8 mouse cellular contexts compared by ENCODE assay signal in the genomic region with DNA sequence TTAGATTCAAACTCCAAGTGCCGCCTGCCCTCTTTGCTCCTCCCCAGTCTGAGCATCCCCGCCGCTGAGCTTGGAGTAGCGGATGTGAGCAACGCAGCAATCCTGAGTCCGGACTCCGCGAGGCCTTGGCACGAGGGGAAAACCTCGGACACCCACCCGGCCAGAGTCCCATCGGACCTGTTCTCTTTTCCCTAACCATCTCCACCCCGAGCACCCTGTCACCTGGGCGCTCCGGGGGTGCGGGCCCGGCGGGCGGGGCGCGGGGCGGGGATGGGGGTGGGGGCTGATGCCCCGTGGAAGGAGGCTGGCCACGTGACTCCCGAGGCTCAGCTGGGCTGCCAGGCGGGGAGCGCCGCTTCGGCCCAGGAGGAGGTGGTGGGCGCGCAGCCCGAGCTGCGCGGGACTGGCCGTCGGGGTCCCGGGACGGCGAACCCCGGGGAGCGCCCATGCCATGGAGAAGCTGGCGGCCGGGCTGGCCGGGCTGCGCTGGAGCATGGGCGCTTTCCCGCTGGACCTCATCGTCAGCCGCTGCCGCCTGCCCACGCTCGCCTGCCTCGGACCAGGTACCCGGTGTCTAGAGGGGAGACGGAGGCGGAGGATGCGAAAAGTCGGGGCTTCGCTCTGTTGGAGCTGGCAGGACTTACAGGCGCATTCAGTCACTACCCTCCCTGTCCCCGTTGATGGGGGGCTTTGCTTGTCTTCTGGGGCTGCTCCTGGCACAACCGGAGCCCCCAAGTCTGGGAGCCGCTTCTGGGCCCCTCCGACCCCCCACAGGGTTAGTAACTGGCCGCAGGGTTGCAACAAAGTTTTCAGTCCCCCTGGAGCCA. TPM values are rescaled to one million over a fixed set of nuclear protein-coding genes. Genes with fewer than 3 reads are reported as not detected.
A peak's percentile ranks its signal among the peaks of the same experiment; 100 is the strongest.
DNase-seq lines count a peak whose midpoint lies in the region; ATAC-seq and TF ChIP-seq lines count a peak whose summit lies in the region.

A gene (plus strand): TSS at position 321 of the 827 bp plus-strand sequence.

- no peak within 1 kb of the TSS for H3K27ac ChIP-seq in heart, embryonic 11.5 days (ENCODE audit: low read depth, low read length)
- no peak within 1 kb of the TSS for H3K27ac ChIP-seq in CH12.LX (ENCODE audit: insufficient read depth, low read depth)
- no peak within 1 kb of the TSS for H3K27ac ChIP-seq in embryonic facial prominence, embryonic 11.5 days (replicated peaks; ENCODE audit: low read depth, low read length)
- no peak within 1 kb of the TSS for H3K27ac ChIP-seq in intestine, embryonic 14.5 days (ENCODE audit: low read depth)
- no peak within 1 kb of the TSS for H3K27ac ChIP-seq in lung, postnatal 0 days (ENCODE audit: low read length)
- H3K27ac ChIP-seq in stomach, postnatal 0 days (replicated peaks) = no peak within 1 kb of the TSS

- H3K79me2 ChIP-seq in CH12.LX (replicated peaks; ENCODE audit: control insufficient read depth, extremely low read depth, insufficient read depth, poor library complexity, severe bottlenecking) = no peaks in the 10 kb centered on the region

- no peak for TF ChIP-seq POLR2A in CH12.LX (IDR thresholded peaks at IDR 0.05; ENCODE audit: low read depth, low read length)

- no peaks in the 10 kb centered on the region for H3K36me3 ChIP-seq in heart, embryonic 11.5 days (ENCODE audit: control insufficient read depth, insufficient read depth, low read length)
- H3K36me3 ChIP-seq in CH12.LX (replicated peaks in 1 of 2; ENCODE audit: control insufficient read depth in 1 of 2, insufficient read depth in 1 of 2, low read length in 1 of 2) = peaks cover 0 to under 1% of the 10 kb centered on the region in 2 experiments
- H3K36me3 ChIP-seq in embryonic facial prominence, embryonic 11.5 days (replicated peaks; ENCODE audit: control insufficient read depth, insufficient read depth, low read depth, low read length) = no peaks in the 10 kb centered on the region
- H3K36me3 ChIP-seq in intestine, embryonic 14.5 days (ENCODE audit: control insufficient read depth, insufficient read depth, low read length) = no peaks in the 10 kb centered on the region
- no peaks in the 10 kb centered on the region for H3K36me3 ChIP-seq in lung, postnatal 0 days (ENCODE audit: insufficient read depth, low read length)
- no peaks in the 10 kb centered on the region for H3K36me3 ChIP-seq in stomach, postnatal 0 days (ENCODE audit: control insufficient read depth, insufficient read depth, low read length)

- H3K4me2 ChIP-seq in heart, embryonic 11.5 days = peak within 1 kb of the TSS; percentile 85
- peak within 1 kb of the TSS; percentile 69 for H3K4me2 ChIP-seq in CH12.LX (ENCODE audit: insufficient read depth, low read depth, poor library complexity, severe bottlenecking)
- H3K4me2 ChIP-seq in embryonic facial prominence, embryonic 11.5 days (ENCODE audit: low read depth, low read length) = peak within 1 kb of the TSS; percentile 98
- peak within 1 kb of the TSS; percentile 93 for H3K4me2 ChIP-seq in intestine, embryonic 14.5 days (ENCODE audit: low read length)
- peak within 1 kb of the TSS; percentile 64 for H3K4me2 ChIP-seq in lung, postnatal 0 days (replicated peaks; ENCODE audit: low read depth, low read length)
- peak within 1 kb of the TSS; percentile 77 for H3K4me2 ChIP-seq in stomach, postnatal 0 days (replicated peaks; ENCODE audit: low read depth)

- no peak for TF ChIP-seq EP300 in CH12.LX (IDR thresholded peaks at IDR 0.05; ENCODE audit: low read length)
- TF ChIP-seq EP300 in lung, postnatal 0 days (IDR thresholded peaks at IDR 0.05) = no peak
- TF ChIP-seq EP300 in stomach, postnatal 0 days (optimal IDR thresholded peaks at IDR 0.05) = no peak

- dilution Hi-C loops in CH12.LX (cut with MboI; ENCODE audit: extremely low pct_ligation_motif_present, extremely low pct_unique_long_range_greater_than_20kb, low sequenced_read_pairs) = no loop called here

- 1% methylated on average over 65 of the region's 65 CpGs for WGBS in heart, embryonic 11.5 days (ENCODE audit: insufficient replicate concordance)
- under 1% methylated on average over 54 of the region's 65 CpGs for whole genome bisulfite sequencing in embryonic facial prominence, embryonic 11.5 days
- WGBS in intestine, embryonic 14.5 days = 1% methylated on average over 65 of the region's 65 CpGs
- WGBS in lung, postnatal 0 days = 1% methylated on average over 55 of the region's 65 CpGs
- 1% methylated on average over 48 of the region's 65 CpGs for WGBS in stomach, postnatal 0 days

- TF ChIP-seq CTCF in CH12.LX (conservative IDR thresholded peaks at IDR 0.05 in 1 of 2, IDR thresholded peaks at IDR 0.05 in 1 of 2; ENCODE audit: low read depth in 2 of 2, low read length in 2 of 2) = no peak
- no peak for TF ChIP-seq CTCF in lung, postnatal 0 days (IDR thresholded peaks at IDR 0.05)
- no peak for TF ChIP-seq CTCF in stomach, postnatal 0 days (IDR thresholded peaks at IDR 0.05; ENCODE audit: low read depth)

- H3K4me3 ChIP-seq in heart, embryonic 11.5 days (ENCODE audit: low read depth, low read length) = peak within 1 kb of the TSS; percentile 54
- H3K4me3 ChIP-seq in CH12.LX (replicated peaks in 1 of 3; ENCODE audit: low read depth in 2 of 3, low read length in 2 of 3, poor library complexity in 1 of 3) = peak within 1 kb of the TSS in 1 of 3 experiments; percentile 50
- peak within 1 kb of the TSS; percentile 50 for H3K4me3 ChIP-seq in embryonic facial prominence, embryonic 11.5 days (ENCODE audit: low read depth, low read length)
- peak within 1 kb of the TSS; percentile 47 for H3K4me3 ChIP-seq in intestine, embryonic 14.5 days (ENCODE audit: low read depth, low read length)
- peak within 1 kb of the TSS; percentile 35 for H3K4me3 ChIP-seq in lung, postnatal 0 days (ENCODE audit: low read depth, low read length)
- H3K4me3 ChIP-seq in stomach, postnatal 0 days (ENCODE audit: low read depth, low read length) = peak within 1 kb of the TSS; percentile 44

- peaks cover 67% of the 10 kb centered on the region for H3K27me3 ChIP-seq in heart, embryonic 11.5 days (ENCODE audit: control insufficient read depth, insufficient read depth, low read length)
- H3K27me3 ChIP-seq in CH12.LX (replicated peaks) = peaks cover 4% of the 10 kb centered on the region
- peaks cover 34% of the 10 kb centered on the region for H3K27me3 ChIP-seq in embryonic facial prominence, embryonic 11.5 days (ENCODE audit: control insufficient read depth, insufficient read depth, low read length)
- H3K27me3 ChIP-seq in intestine, embryonic 14.5 days (replicated peaks; ENCODE audit: control insufficient read depth, insufficient read depth, low read length) = peaks cover 48% of the 10 kb centered on the region
- peaks cover 34% of the 10 kb centered on the region for H3K27me3 ChIP-seq in lung, postnatal 0 days (replicated peaks; ENCODE audit: insufficient read depth, low read length)
- peaks cover 4% of the 10 kb centered on the region; the same call in 1 of the 2 replicates for H3K27me3 ChIP-seq in stomach, postnatal 0 days (ENCODE audit: control insufficient read depth, insufficient read depth, low read length)

- peak within 1 kb of the TSS; percentile 4; the same call in 1 of the 2 replicates for H3K9ac ChIP-seq in heart, embryonic 11.5 days (ENCODE audit: low read depth, low read length)
- H3K9ac ChIP-seq in CH12.LX (ENCODE audit: insufficient read depth, low read depth) = no peak within 1 kb of the TSS
- H3K9ac ChIP-seq in embryonic facial prominence, embryonic 11.5 days (replicated peaks; ENCODE audit: low read length) = peak within 1 kb of the TSS; percentile 48
- H3K9ac ChIP-seq in intestine, embryonic 14.5 days (ENCODE audit: low read length) = peak within 1 kb of the TSS; percentile 39; the same call in 1 of the 2 replicates
- H3K9ac ChIP-seq in lung, postnatal 0 days (replicated peaks; ENCODE audit: low read depth) = no peak within 1 kb of the TSS
- peak within 1 kb of the TSS; percentile 45; the same call in 1 of the 2 replicates for H3K9ac ChIP-seq in stomach, postnatal 0 days (ENCODE audit: low read length)

- in situ Hi-C loops in CH12.LX (cut with MboI; ENCODE audit: low pct_ligation_motif_present, low pct_unique_long_range_greater_than_20kb, low sequenced_read_pairs) = no loop called here

- peaks cover 10% of the 10 kb centered on the region for H3K4me1 ChIP-seq in heart, embryonic 11.5 days (ENCODE audit: control insufficient read depth, insufficient read depth, low read length)
- peaks cover 0 to 4% of the 10 kb centered on the region in 2 experiments; a peak in 1 of 4 replicates for H3K4me1 ChIP-seq in CH12.LX (ENCODE audit: control insufficient read depth in 1 of 2, insufficient read depth in 2 of 2)
- peaks cover 18% of the 10 kb centered on the region for H3K4me1 ChIP-seq in embryonic facial prominence, embryonic 11.5 days (ENCODE audit: control insufficient read depth, insufficient read depth, low read length)
- peaks cover 12% of the 10 kb centered on the region for H3K4me1 ChIP-seq in intestine, embryonic 14.5 days (replicated peaks; ENCODE audit: control insufficient read depth, insufficient read depth, low read length)
- H3K4me1 ChIP-seq in lung, postnatal 0 days (ENCODE audit: insufficient read depth, low read depth, low read length) = peaks cover 6% of the 10 kb centered on the region; the same call in 1 of the 2 replicates
- H3K4me1 ChIP-seq in stomach, postnatal 0 days (replicated peaks; ENCODE audit: control insufficient read depth, insufficient read depth) = peaks cover 5% of the 10 kb centered on the region

- H3K9me3 ChIP-seq in heart, embryonic 11.5 days (replicated peaks; ENCODE audit: control insufficient read depth, low read length) = no peaks in the 10 kb centered on the region
- peaks cover 19% of the 10 kb centered on the region for H3K9me3 ChIP-seq in CH12.LX (replicated peaks; ENCODE audit: low read length)
- H3K9me3 ChIP-seq in embryonic facial prominence, embryonic 11.5 days (replicated peaks; ENCODE audit: control insufficient read depth, low read length) = no peaks in the 10 kb centered on the region
- no peaks in the 10 kb centered on the region for H3K9me3 ChIP-seq in intestine, embryonic 14.5 days (ENCODE audit: control insufficient read depth, low read length)
- no peaks in the 10 kb centered on the region for H3K9me3 ChIP-seq in lung, postnatal 0 days (ENCODE audit: low read length)
- H3K9me3 ChIP-seq in stomach, postnatal 0 days (ENCODE audit: control insufficient read depth, low read length) = no peaks in the 10 kb centered on the region

- no peak for TF ChIP-seq RAD21 in CH12.LX (IDR thresholded peaks at IDR 0.05; ENCODE audit: low read depth, low read length)

- DNase-seq in heart, adult 9 months (ENCODE audit: low spot score in 2 of 2) = no peak
- no peak for DNase-seq in CH12.LX (ENCODE audit: extremely low read depth)
- peak; percentile 63 for DNase-seq in embryonic facial prominence, embryonic 11.5 days (ENCODE audit: low spot score)
- peak; percentile 72 for DNase-seq in intestine, embryonic 14.5 days (ENCODE audit: low spot score)
- no peak for DNase-seq in lung, postnatal 0 days (ENCODE audit: low spot score)
- no peak for DNase-seq in stomach, postnatal 0 days (ENCODE audit: low spot score)
- DNase-seq in cerebellum, adult 9-10 months = no peak

- ATAC-seq in heart, embryonic 11.5 days (replicated peaks; ENCODE audit: insufficient number of reproducible peaks, low FRiP score, low TSS enrichment) = 0 out of 2 replicates have a peak, but pooled peaks have one; percentile 10
- peak; percentile 35 for ATAC-seq in embryonic facial prominence, embryonic 11.5 days (replicated peaks; ENCODE audit: insufficient number of reproducible peaks, low FRiP score, low TSS enrichment, low read depth)
- peak; percentile 59 for ATAC-seq in intestine, embryonic 14.5 days (replicated peaks; ENCODE audit: low FRiP score, low TSS enrichment, low read depth)
- peak; percentile 47; the same call in 1 of the 2 replicates for ATAC-seq in lung, postnatal 0 days
- ATAC-seq in stomach, postnatal 0 days (ENCODE audit: low FRiP score, low TSS enrichment) = 0 out of 2 replicates have a peak, but pooled peaks have one; percentile 27

RNA-seq across cellular contexts. Expression of the gene that starts here (rescaled TPM):
- polyA plus RNA-seq in heart, embryonic 11.5 days (2014; fragmentation: Nextera tagmentation; extraction: Ambion mirVana) = 0.21 and 0.23 TPM in 2 replicates
- total RNA-seq in CH12.LX (2012; rRNA removed) = 0.13 and 0.21 TPM in 2 replicates
- not detected in 2 replicates for total RNA-seq in CH12.LX (2014; rRNA removed)
- polyA plus RNA-seq in CH12.LX (2012; ENCODE audit: insufficient read length, low read depth) = not detected in 2 replicates
- 3.1 TPM in 2 replicates for polyA plus RNA-seq in embryonic facial prominence, embryonic 11.5 days (2014; fragmentation: Nextera tagmentation; extraction: Ambion mirVana)
- polyA plus RNA-seq in intestine, embryonic 14.5 days (2014; fragmentation: Nextera tagmentation; extraction: Ambion mirVana) = 0.60 and 0.79 TPM in 2 replicates
- polyA plus RNA-seq in lung, postnatal 0 days (2015; fragmentation: Nextera tagmentation; extraction: Ambion mirVana) = 0.04 and 0.05 TPM in 2 replicates
- 0.10 and 0.12 TPM in 2 replicates for polyA plus RNA-seq in stomach, postnatal 0 days (2015; fragmentation: Nextera tagmentation; extraction: Ambion mirVana)

Comparison
In these comparisons a context has a peak if more than half of its experiments do, and no peak if none do; other contexts are left out.
1. Peak in ATAC-seq, H3K4me3 ChIP-seq, H3K9ac ChIP-seq and H3K4me2 ChIP-seq in heart, embryonic 11.5 days; RNA of the gene not detected or under 1 TPM.
2. Peak in DNase-seq, ATAC-seq, H3K4me3 ChIP-seq, H3K9ac ChIP-seq and H3K4me2 ChIP-seq in intestine, embryonic 14.5 days; RNA of the gene not detected or under 1 TPM.
3. Peak in ATAC-seq, H3K4me3 ChIP-seq and H3K4me2 ChIP-seq in lung, postnatal 0 days; RNA of the gene not detected or under 1 TPM.
4. Peak in ATAC-seq, H3K4me3 ChIP-seq, H3K9ac ChIP-seq and H3K4me2 ChIP-seq in stomach, postnatal 0 days; RNA of the gene not detected or under 1 TPM.